Mouse (Mus musculus) heart, adult 2 months (tissue): Measurements from ENCODE around the gene Kdsr. TPM values are rescaled to one million over a fixed set of nuclear protein-coding genes. Genes with fewer than 3 reads are reported as not detected.
A peak's percentile ranks its signal among the peaks of the same experiment; 100 is the strongest.

Experiments
- DNase-seq, 2 experiments: peaks; one replicate each; pipeline ENCODE4 v3.0.0; 2021
- H3K27ac ChIP-seq: fragments of 200-600 bp; 2 replicates; pipeline ENCODE4 v1.8.1; 2022
- H3K27me3 ChIP-seq: fragments of 200-500 bp; 2 replicates; pipeline ENCODE4 v1.6.1; 2012; ENCODE audit warnings: mild to moderate bottlenecking, low read length, inconsistent platforms, mixed read lengths; ENCODE audit not compliant: control insufficient read depth, insufficient read depth
- H3K36me3 ChIP-seq: fragments of 200-500 bp; 2 replicates; pipeline ENCODE4 v1.6.1; 2012; ENCODE audit warnings: low read length, inconsistent platforms; ENCODE audit not compliant: control insufficient read depth, insufficient read depth
- H3K4me1 ChIP-seq: fragments of 200-500 bp; 2 replicates; pipeline ENCODE4 v1.6.1; 2011; ENCODE audit warnings: low read length; ENCODE audit not compliant: control insufficient read depth, insufficient read depth
- H3K4me3 ChIP-seq: fragments of 200-600 bp; 2 replicates; pipeline ENCODE4 v1.8.1; 2022
- H3K79me2 ChIP-seq: fragments of 200-500 bp; replicated peaks from 2 replicates; pipeline ENCODE4 v1.6.1; 2012; ENCODE audit warnings: mild to moderate bottlenecking, inconsistent platforms, low read length, moderate library complexity, mixed read lengths; ENCODE audit not compliant: control insufficient read depth, insufficient read depth
- H3K9ac ChIP-seq: fragments of 200-500 bp; 2 replicates; pipeline ENCODE4 v1.6.1; 2012; ENCODE audit warnings: low read depth, mild to moderate bottlenecking, control low read depth, inconsistent platforms, low read length, mixed read lengths
- CTCF ChIP-seq: fragments of 200-600 bp; IDR thresholded peaks from 2 replicates; pipeline ENCODE4 v1.8.1; 2022; ENCODE audit warnings: antibody characterized with exemption, mild to moderate bottlenecking, moderate library complexity
- EP300 ChIP-seq: fragments of 200-500 bp; IDR thresholded peaks from 2 replicates; pipeline ENCODE4 v1.6.1; 2011; ENCODE audit warnings: low read depth, low read length, control low read depth; ENCODE audit not compliant: insufficient read depth
- POLR2A ChIP-seq: fragments of 200-500 bp; IDR thresholded peaks from 2 replicates; pipeline ENCODE4 v1.6.1; 2011; ENCODE audit warnings: mild to moderate bottlenecking, low read depth, low read length, control low read depth; ENCODE audit not compliant: insufficient read depth
- WGBS: fragments of 180-500 bp; shearing (Covaris S2); methylation state at CpG from one replicate; pipeline ENCODE4 v1.1.7; 2018; 5-methylcytosine and 5-hydroxymethylcytosine counted together
- intact Hi-C: fragments of 180-260 bp; cut with DNase I; formaldehyde crosslinking; loops from one replicate; pipeline ENCODE4 v1.15.1; 2025
- polyA plus RNA-seq: library from polyadenylated mRNA; depleted of rRNA; stranded (reverse); fragments of >200 nt; gene quantifications from 2 replicates; pipeline ENCODE4 v1.2.3, GENCODE M21; 2012
- total RNA-seq, 2 experiments: library from RNA; stranded (reverse); gene quantifications; 2 replicates each; pipeline ENCODE4 v1.2.3; 2021

The Kdsr gene
- total and polyA plus RNA-seq, 3 experiments: 2.6 to 6.2 (median 5.9) TPM

GRCm38 (mm10) chr1:106795634-106796541 is 36.4 kb upstream of the Kdsr start:
- intact Hi-C loops: loop anchor here (2.0 kb wide), 1 partner anchor 37 kb away; the partner anchor contains the start of gene Kdsr
- Histone ChIP-seq H3K4me1 (peaks cover 3% of the 10 kb centered on the region), H3K9ac (peak overlapping the region; percentile 96), H3K27me3 (no peaks in the 10 kb centered on the region), H3K27ac (peak overlapping the region; percentile 93), H3K4me3 (peak overlapping the region; percentile 88), H3K36me3 (no peaks in the 10 kb centered on the region; the same call in 1 of the 2 replicates), H3K79me2 (peaks cover 2% of the 10 kb centered on the region)
- 1% methylated on average over 51 of the region's 51 CpGs for WGBS
- TF ChIP-seq POLR2A (no peak), CTCF (no peak)
- no peak for DNase-seq

- Histone ChIP-seq H3K27ac (no peak overlapping the region), H3K27me3 (no peaks in the 10 kb centered on the region), H3K9ac (no peak overlapping the region), H3K36me3 (peaks cover 4% of the 10 kb centered on the region), H3K4me1 (no peaks in the 10 kb centered on the region), H3K4me3 (no peak overlapping the region), H3K79me2 (no peaks in the 10 kb centered on the region)
- intact Hi-C loops: no loop called here
- no peak for DNase-seq
- 85% methylated on average over 4 of the region's 4 CpGs for WGBS
- TF ChIP-seq EP300 (no peak), CTCF (no peak)
Observed at GRCm38 (mm10) chr1:106774896-106775295, 15.4 kb upstream of the Kdsr start.

- H3K27ac ChIP-seq: no peak overlapping the region
- no peak overlapping the region for H3K9ac ChIP-seq
- intact Hi-C loops: no loop called here
- no peak for TF ChIP-seq POLR2A
- TF ChIP-seq EP300: no peak
- TF ChIP-seq CTCF: no peak
- WGBS: 71% methylated on average over 9 of the region's 9 CpGs
- H3K79me2 ChIP-seq: no peaks in the 10 kb centered on the region
- H3K36me3 ChIP-seq: peaks cover 4% of the 10 kb centered on the region
- H3K27me3 ChIP-seq: no peaks in the 10 kb centered on the region
- DNase-seq: no peak
- H3K4me3 ChIP-seq: no peak overlapping the region
- H3K4me1 ChIP-seq: no peaks in the 10 kb centered on the region
Observed at GRCm38 (mm10) chr1:106774092-106774491, 14.6 kb upstream of the Kdsr start.

- DNase-seq: no peak
- no peak overlapping the region for H3K27ac ChIP-seq
- TF ChIP-seq POLR2A: no peak
- H3K36me3 ChIP-seq: peaks cover 2% of the 10 kb centered on the region; the same call in 1 of the 2 replicates
- H3K9ac ChIP-seq: no peak overlapping the region
- no peaks in the 10 kb centered on the region for H3K27me3 ChIP-seq
- H3K4me3 ChIP-seq: no peak overlapping the region
- intact Hi-C loops: no loop called here
- no peaks in the 10 kb centered on the region for H3K79me2 ChIP-seq
- H3K4me1 ChIP-seq: no peaks in the 10 kb centered on the region
Observed at GRCm38 (mm10) chr1:106768773-106769172, 9.2 kb upstream of the Kdsr start.

- intact Hi-C loops: no loop called here
- Histone ChIP-seq H3K4me3 (no peak overlapping the region), H3K9ac (no peak overlapping the region), H3K36me3 (no peaks in the 10 kb centered on the region), H3K27me3 (no peaks in the 10 kb centered on the region), H3K4me1 (no peaks in the 10 kb centered on the region), H3K79me2 (no peaks in the 10 kb centered on the region), H3K27ac (no peak overlapping the region)
- WGBS: 90% methylated on average over 8 of the region's 8 CpGs
- DNase-seq: no peak
- TF ChIP-seq EP300: no peak
- TF ChIP-seq CTCF: no peak
- TF ChIP-seq POLR2A: no peak
Observed at GRCm38 (mm10) chr1:106765771-106766170, 6.2 kb upstream of the Kdsr start.

- Histone ChIP-seq H3K4me1 (no peaks in the 10 kb centered on the region), H3K36me3 (no peaks in the 10 kb centered on the region), H3K4me3 (no peak overlapping the region), H3K27ac (no peak overlapping the region), H3K9ac (no peak overlapping the region), H3K27me3 (no peaks in the 10 kb centered on the region), H3K79me2 (no peaks in the 10 kb centered on the region)
- intact Hi-C loops: no loop called here
- no peak for DNase-seq
- TF ChIP-seq POLR2A: no peak
- TF ChIP-seq EP300: no peak
- TF ChIP-seq CTCF: no peak
- WGBS: 63% methylated on average over 2 of the region's 2 CpGs
Observed at GRCm38 (mm10) chr1:106764846-106765245, 5.3 kb upstream of the Kdsr start.
